Mouse (Mus musculus) embryo, embryonic 10.5 days (tissue): ENCODE data around the gene Snx27.

Source experiments
- DNase-seq: peaks from one replicate; pipeline ENCODE4 v3.0.0-alpha.2; 2015; ENCODE audit warnings: low spot score

The Snx27 gene

GRCm38 (mm10) chr3:94567242-94567641, 15.3 kb downstream of the Snx27 start:
- DNase-seq: no peak

- peak; percentile 43 for DNase-seq
Measured at GRCm38 (mm10) chr3:94565557-94565956, 17.0 kb downstream of the Snx27 start.

GRCm38 (mm10) chr3:94565127-94565526, 17.4 kb downstream of the Snx27 start:
- no peak for DNase-seq

GRCm38 (mm10) chr3:94564356-94565010, 18.0 kb downstream of the Snx27 start:
- DNase-seq: no peak

- DNase-seq: no peak
Measured at GRCm38 (mm10) chr3:94563163-94563562, 19.4 kb downstream of the Snx27 start.

- DNase-seq: no peak
Measured at GRCm38 (mm10) chr3:94559931-94560429, 22.5 kb downstream of the Snx27 start.

- no peak for DNase-seq
Measured at GRCm38 (mm10) chr3:94549041-94549440, 33.5 kb downstream of the Snx27 start.

GRCm38 (mm10) chr3:94537187-94537586, 45.3 kb downstream of the Snx27 start:
- DNase-seq: no peak

- DNase-seq: peak; percentile 29
Measured at GRCm38 (mm10) chr3:94533968-94534367, 48.5 kb downstream of the Snx27 start.

GRCm38 (mm10) chr3:94526731-94527130, 55.8 kb downstream of the Snx27 start:
- DNase-seq: no peak

- DNase-seq: peak; percentile 28
Measured at GRCm38 (mm10) chr3:94506664-94507063, 75.9 kb downstream of the Snx27 start.

- peak; percentile 69 for DNase-seq
Measured at GRCm38 (mm10) chr3:94502243-94502642, 80.3 kb downstream of the Snx27 start.

- DNase-seq: no peak
Measured at GRCm38 (mm10) chr3:94497162-94497561, 85.4 kb downstream of the Snx27 start.

- no peak for DNase-seq
Measured at GRCm38 (mm10) chr3:94487581-94487980, 94.9 kb downstream of the Snx27 start.

- DNase-seq: no peak
Measured at GRCm38 (mm10) chr3:94485922-94486321, 96.6 kb downstream of the Snx27 start.

- DNase-seq: peak; percentile 94
Measured at GRCm38 (mm10) chr3:94483790-94484439, 98.6 kb downstream of the Snx27 start.

- no peak for DNase-seq
Measured at GRCm38 (mm10) chr3:94482764-94483385, 99.6 kb downstream of the Snx27 start.

GRCm38 (mm10) chr3:94481429-94481828, 101.1 kb downstream of the Snx27 start:
- DNase-seq: no peak

- peak; percentile 27 for DNase-seq
Measured at GRCm38 (mm10) chr3:94480291-94480884, 102.1 kb downstream of the Snx27 start, which contains the start of gene Riiad1. TSS of gene Riiad1 (minus strand) at chr3:94480341.

GRCm38 (mm10) chr3:94479564-94479963, 103.0 kb downstream of the Snx27 start:
- peak; percentile 66 for DNase-seq

GRCm38 (mm10) chr3:94478591-94479169, 103.8 kb downstream of the Snx27 start:
- DNase-seq: peak; percentile 26

GRCm38 (mm10) chr3:94477981-94478422, 104.5 kb downstream of the Snx27 start, which contains the start of gene Celf3:
TSS of gene Celf3 (plus strand) at chr3:94478295.
- peak; percentile 79 for DNase-seq
